Comparison of ENCODE assay signal across 11 mouse cellular contexts in genomic region chr5:118704148-118704547, GRCm38 (mm10).
DNase-seq lines count a peak whose midpoint lies in the region; ATAC-seq and TF ChIP-seq lines count a peak whose summit lies in the region.
"Had no signal": no experiment of that assay in that cellular context is flagged by ENCODE, and none has a peak within 500 bp of the region (broad histone marks: within the 10 kb centered on the region; RNA-seq: fewer than 3 reads in every experiment).

No protein-coding gene starts in this region.

- no peak for ATAC-seq in forebrain, embryonic 11.5 days (replicated peaks; ENCODE audit: low FRiP score)
- no peak for ATAC-seq in forebrain, embryonic 15.5 days (replicated peaks)

- H3K9me3 ChIP-seq in forebrain, embryonic 11.5 days (ENCODE audit: control insufficient read depth, low read length) = no peaks in the 10 kb centered on the region
- H3K9me3 ChIP-seq in forebrain, embryonic 15.5 days = no peaks in the 10 kb centered on the region
- H3K9me3 ChIP-seq: heart, embryonic 15.5 days; limb, embryonic 13.5 days; neural tube, embryonic 12.5 days had no signal

- peak; percentile 60; the same call in 1 of the 2 replicates for TF ChIP-seq CTCF in embryonic fibroblast, embryonic 13.5 days (IDR thresholded peaks at IDR 0.05; ENCODE audit: borderline replicate concordance, insufficient read depth, low read length)

- no peak overlapping the region for H3K27ac ChIP-seq in forebrain, embryonic 11.5 days (ENCODE audit: low read depth, low read length)
- H3K27ac ChIP-seq in forebrain, embryonic 15.5 days (replicated peaks) = no peak overlapping the region
- no peak overlapping the region for H3K27ac ChIP-seq in embryonic fibroblast, embryonic 13.5 days (ENCODE audit: insufficient read depth, low read length)
- H3K27ac ChIP-seq: heart, embryonic 15.5 days; limb, embryonic 13.5 days; neural tube, embryonic 12.5 days had no signal

- no peak overlapping the region for H3K4me3 ChIP-seq in forebrain, embryonic 11.5 days (ENCODE audit: low read depth, low read length)
- no peak overlapping the region for H3K4me3 ChIP-seq in forebrain, embryonic 15.5 days
- H3K4me3 ChIP-seq in embryonic fibroblast, embryonic 13.5 days (ENCODE audit: insufficient read depth, low read length) = no peak overlapping the region
- H3K4me3 ChIP-seq: heart, embryonic 15.5 days; limb, embryonic 13.5 days; neural tube, embryonic 12.5 days had no signal

- no peak overlapping the region for H3K4me2 ChIP-seq in forebrain, embryonic 11.5 days (ENCODE audit: low read depth, low read length, severe bottlenecking)
- no peak overlapping the region for H3K4me2 ChIP-seq in forebrain, embryonic 15.5 days (replicated peaks)
- H3K4me2 ChIP-seq: heart, embryonic 15.5 days; limb, embryonic 13.5 days; neural tube, embryonic 12.5 days had no signal

- no peak overlapping the region for H3K9ac ChIP-seq in forebrain, embryonic 11.5 days (ENCODE audit: low read length)
- H3K9ac ChIP-seq in forebrain, embryonic 15.5 days (replicated peaks) = no peak overlapping the region
- H3K9ac ChIP-seq: heart, embryonic 15.5 days; limb, embryonic 13.5 days; neural tube, embryonic 12.5 days had no signal

- H3K4me1 ChIP-seq in forebrain, embryonic 11.5 days (replicated peaks; ENCODE audit: control insufficient read depth, insufficient read depth, low read length) = peaks cover 18% of the 10 kb centered on the region
- peaks cover 77% of the 10 kb centered on the region for H3K4me1 ChIP-seq in forebrain, embryonic 15.5 days
- H3K4me1 ChIP-seq in embryonic fibroblast, embryonic 13.5 days (ENCODE audit: control insufficient read depth, insufficient read depth, low read length) = peaks cover 15% of the 10 kb centered on the region

- 75% methylated on average over 3 of the region's 3 CpGs for WGBS in forebrain, embryonic 11.5 days
- 81% methylated on average over 3 of the region's 3 CpGs for WGBS in forebrain, embryonic 15.5 days

- no peaks in the 10 kb centered on the region for H3K27me3 ChIP-seq in forebrain, embryonic 11.5 days (ENCODE audit: control insufficient read depth, insufficient read depth, low read length)
- H3K27me3 ChIP-seq in forebrain, embryonic 15.5 days = no peaks in the 10 kb centered on the region
- H3K27me3 ChIP-seq: heart, embryonic 15.5 days; limb, embryonic 13.5 days; neural tube, embryonic 12.5 days had no signal

- peak; percentile 64 for DNase-seq in forebrain, embryonic 11.5 days (ENCODE audit: low spot score)
- DNase-seq in lung, postnatal 36 days = peak; percentile 32
- no peak for DNase-seq in lung, postnatal 25 days (ENCODE audit: low spot score)
- DNase-seq in thymus, postnatal 25 days = peak; percentile 59
- DNase-seq in left cerebral cortex, adult 11 months (ENCODE audit: low spot score) = no peak
- DNase-seq in frontal cortex, postnatal 14 days (ENCODE audit: low spot score in 2 of 2) = no peak

- no peaks in the 10 kb centered on the region for H3K36me3 ChIP-seq in forebrain, embryonic 11.5 days (ENCODE audit: control insufficient read depth, insufficient read depth, low read length)
- H3K36me3 ChIP-seq in forebrain, embryonic 15.5 days = no peaks in the 10 kb centered on the region
- H3K36me3 ChIP-seq: heart, embryonic 15.5 days; limb, embryonic 13.5 days; neural tube, embryonic 12.5 days had no signal

- TF ChIP-seq POLR2A in embryonic fibroblast, embryonic 13.5 days (IDR thresholded peaks at IDR 0.05; ENCODE audit: low read depth, low read length) = no peak

Comparison
In these comparisons a context has a peak if more than half of its experiments do, and no peak if none do; other contexts are left out.
1. DNase-seq: peak in forebrain, embryonic 11.5 days (single experiment), lung, postnatal 36 days (single experiment) and thymus, postnatal 25 days (single experiment); none in lung, postnatal 25 days (single experiment), left cerebral cortex, adult 11 months (single experiment) and frontal cortex, postnatal 14 days (0 of 2).